Mouse (Mus musculus): ENCODE measurements at regions not wholly inside any gene's neighbourhood (a gene's known extent, or its start where the extent isn't known, plus 50 kb on each side); places are given as distances from the start of the nearest gene placed in this dataset.

DNA sequence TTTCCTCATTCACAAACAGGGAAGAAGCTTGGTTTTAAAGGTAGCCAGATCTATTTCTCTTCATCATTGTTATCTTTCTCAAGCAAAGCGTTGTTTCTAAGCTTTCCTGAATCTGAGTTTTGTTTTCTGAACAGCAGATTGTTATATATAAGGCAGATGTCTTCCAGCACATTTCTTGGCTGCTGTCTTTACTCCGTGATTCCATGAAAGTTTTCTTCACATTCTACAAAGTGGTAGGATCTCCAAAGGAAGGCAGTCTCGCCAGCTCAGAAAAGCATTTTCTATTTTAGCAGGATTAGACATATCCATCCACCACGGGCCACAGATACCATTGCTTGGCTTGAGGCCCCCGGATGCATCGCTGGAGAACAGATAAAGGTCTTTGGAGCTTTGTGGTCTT lies 171.2 kb upstream of the Gdnf start:
- no peaks in the 10 kb centered on the region for H3K36me3 ChIP-seq
- H3K9ac ChIP-seq = no peak overlapping the region
- H3K27me3 ChIP-seq (replicated peaks) = no peaks in the 10 kb centered on the region
- no peaks in the 10 kb centered on the region for H3K9me3 ChIP-seq (replicated peaks)
- H3K4me1 ChIP-seq (replicated peaks) = no peaks in the 10 kb centered on the region
- H3K27ac ChIP-seq (ENCODE audit: poor library complexity, severe bottlenecking) = no peak overlapping the region
- WGBS = 65% methylated on average over 6 of the region's 6 CpGs
- no peak overlapping the region for H3K4me2 ChIP-seq
- ATAC-seq (ENCODE audit: insufficient number of reproducible peaks, low FRiP score) = no peak
- H3K4me3 ChIP-seq = no peak overlapping the region

DNA sequence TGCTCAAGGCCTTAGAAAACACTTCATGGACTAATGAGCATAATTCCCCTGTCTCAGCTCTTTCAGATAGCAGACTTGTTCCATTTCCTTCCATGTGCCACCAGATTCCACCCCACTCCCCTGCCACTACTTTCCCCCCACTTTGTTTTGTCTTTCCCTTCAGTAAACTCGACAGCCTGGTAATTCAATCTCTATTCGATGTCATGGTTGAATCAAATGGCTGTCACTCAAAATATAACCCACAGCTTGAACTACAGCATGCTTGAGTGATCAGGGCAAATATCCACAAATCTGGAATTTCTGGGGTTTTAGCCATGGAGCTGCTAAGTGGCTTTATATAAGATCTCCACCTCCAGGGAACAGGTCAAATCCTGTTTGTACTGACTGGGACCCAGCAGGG lies 168.6 kb upstream of the Gdnf start:
- ATAC-seq (ENCODE audit: insufficient number of reproducible peaks, low FRiP score) = no peak
- H3K4me2 ChIP-seq = no peak overlapping the region
- no peaks in the 10 kb centered on the region for H3K27me3 ChIP-seq (replicated peaks)
- H3K4me3 ChIP-seq = no peak overlapping the region
- H3K36me3 ChIP-seq = no peaks in the 10 kb centered on the region
- WGBS = 70% methylated on average over 2 of the region's 2 CpGs
- H3K9me3 ChIP-seq (replicated peaks) = 0 out of 2 replicates have a peak, but pooled peaks cover 3% of the 10 kb centered on the region
- H3K4me1 ChIP-seq (replicated peaks) = no peaks in the 10 kb centered on the region
- no peak overlapping the region for H3K27ac ChIP-seq (ENCODE audit: poor library complexity, severe bottlenecking)
- no peak overlapping the region for H3K9ac ChIP-seq

- H3K27ac ChIP-seq (ENCODE audit: poor library complexity, severe bottlenecking) = no peak overlapping the region
- H3K4me1 ChIP-seq (replicated peaks) = no peaks in the 10 kb centered on the region
- no peak overlapping the region for H3K4me3 ChIP-seq
- 40% methylated on average over 3 of the region's 3 CpGs for WGBS
- no peak for ATAC-seq (ENCODE audit: insufficient number of reproducible peaks, low FRiP score)
- H3K4me2 ChIP-seq = no peak overlapping the region
- peaks cover 5% of the 10 kb centered on the region; the same call in 1 of the 2 replicates for H3K9me3 ChIP-seq (replicated peaks)
- no peak overlapping the region for H3K9ac ChIP-seq
- no peaks in the 10 kb centered on the region for H3K36me3 ChIP-seq
- H3K27me3 ChIP-seq (replicated peaks) = no peaks in the 10 kb centered on the region
Observed at GRCm38 (mm10) chr15:7650705-7651104, 159.9 kb upstream of the Gdnf start.

GRCm38 (mm10) chr15:7663888-7664287 lies 146.8 kb upstream of the Gdnf start:
- Histone ChIP-seq H3K9ac (no peak overlapping the region), H3K4me1 (replicated peaks) (no peaks in the 10 kb centered on the region), H3K4me2 (no peak overlapping the region), H3K4me3 (no peak overlapping the region), H3K9me3 (replicated peaks) (no peaks in the 10 kb centered on the region), H3K36me3 (no peaks in the 10 kb centered on the region), H3K27me3 (replicated peaks) (no peaks in the 10 kb centered on the region), H3K27ac (ENCODE audit: poor library complexity, severe bottlenecking) (no peak overlapping the region)
- ATAC-seq (ENCODE audit: insufficient number of reproducible peaks, low FRiP score) = no peak
- 69% methylated on average over 2 of the region's 2 CpGs for WGBS

DNA sequence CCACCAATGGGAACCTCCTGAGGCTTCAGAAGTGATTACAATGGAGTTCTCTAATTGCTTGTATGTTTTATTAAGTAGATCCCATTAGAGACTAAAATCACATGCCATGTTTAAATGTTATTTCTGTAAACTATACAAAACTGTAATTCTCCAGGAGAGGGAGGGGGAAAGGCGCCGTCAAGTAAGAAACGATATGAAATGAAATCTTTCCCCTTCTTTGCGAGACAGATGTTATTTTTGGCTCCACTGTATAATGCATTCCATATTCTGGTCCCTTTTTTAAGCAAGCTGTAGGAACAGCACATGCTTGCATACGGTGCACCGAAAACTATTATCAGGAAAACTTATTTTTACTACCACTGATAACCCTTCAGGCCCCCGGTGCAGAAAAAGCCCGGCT lies 141.0 kb upstream of the Gdnf start:
- Histone ChIP-seq H3K27ac (ENCODE audit: poor library complexity, severe bottlenecking) (no peak overlapping the region), H3K36me3 (no peaks in the 10 kb centered on the region), H3K4me2 (no peak overlapping the region), H3K9me3 (replicated peaks) (no peaks in the 10 kb centered on the region), H3K27me3 (replicated peaks) (no peaks in the 10 kb centered on the region), H3K9ac (no peak overlapping the region), H3K4me1 (replicated peaks) (no peaks in the 10 kb centered on the region), H3K4me3 (no peak overlapping the region)
- WGBS = 36% methylated on average over 8 of the region's 8 CpGs
- ATAC-seq (ENCODE audit: insufficient number of reproducible peaks, low FRiP score) = no peak

- H3K4me2 ChIP-seq = no peak overlapping the region
- H3K27me3 ChIP-seq (replicated peaks) = no peaks in the 10 kb centered on the region
- no peak for ATAC-seq (ENCODE audit: insufficient number of reproducible peaks, low FRiP score)
- no peaks in the 10 kb centered on the region for H3K9me3 ChIP-seq (replicated peaks)
- H3K27ac ChIP-seq (ENCODE audit: poor library complexity, severe bottlenecking) = no peak overlapping the region
- no peak overlapping the region for H3K9ac ChIP-seq
- WGBS = 69% methylated on average over 1 of the region's 1 CpGs
- H3K36me3 ChIP-seq = no peaks in the 10 kb centered on the region
- H3K4me1 ChIP-seq (replicated peaks) = no peaks in the 10 kb centered on the region
- H3K4me3 ChIP-seq = no peak overlapping the region
Observed at GRCm38 (mm10) chr15:7676970-7677369, 133.7 kb upstream of the Gdnf start.

DNA sequence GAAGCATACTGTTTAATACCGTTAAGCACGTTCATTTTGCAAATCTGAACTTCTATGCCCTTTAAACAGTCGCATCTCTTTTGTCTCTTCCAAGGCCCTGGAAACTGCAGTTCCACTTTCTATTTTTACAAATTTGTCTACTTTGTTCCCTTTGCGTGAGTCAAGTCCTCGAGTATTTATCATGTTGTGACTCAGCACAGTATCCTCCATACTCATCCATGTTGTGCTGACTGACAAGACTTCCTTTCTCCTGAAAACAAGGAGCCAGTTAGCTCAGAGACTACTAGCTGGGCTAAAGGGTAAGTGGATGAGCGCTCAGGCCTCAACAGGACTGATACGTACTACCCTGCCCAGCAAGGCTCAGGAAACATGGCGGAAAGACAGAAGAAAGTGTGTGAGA lies 131.9 kb upstream of the Gdnf start:
- H3K27me3 ChIP-seq (replicated peaks) = no peaks in the 10 kb centered on the region
- 86% methylated on average over 8 of the region's 8 CpGs for WGBS
- H3K4me1 ChIP-seq (replicated peaks) = peaks cover 6% of the 10 kb centered on the region
- no peak overlapping the region for H3K27ac ChIP-seq (ENCODE audit: poor library complexity, severe bottlenecking)
- ATAC-seq (ENCODE audit: insufficient number of reproducible peaks, low FRiP score) = no peak
- H3K9me3 ChIP-seq (replicated peaks) = no peaks in the 10 kb centered on the region
- no peak overlapping the region for H3K9ac ChIP-seq
- H3K36me3 ChIP-seq = no peaks in the 10 kb centered on the region
- H3K4me3 ChIP-seq = no peak overlapping the region
- H3K4me2 ChIP-seq = no peak overlapping the region

DNA sequence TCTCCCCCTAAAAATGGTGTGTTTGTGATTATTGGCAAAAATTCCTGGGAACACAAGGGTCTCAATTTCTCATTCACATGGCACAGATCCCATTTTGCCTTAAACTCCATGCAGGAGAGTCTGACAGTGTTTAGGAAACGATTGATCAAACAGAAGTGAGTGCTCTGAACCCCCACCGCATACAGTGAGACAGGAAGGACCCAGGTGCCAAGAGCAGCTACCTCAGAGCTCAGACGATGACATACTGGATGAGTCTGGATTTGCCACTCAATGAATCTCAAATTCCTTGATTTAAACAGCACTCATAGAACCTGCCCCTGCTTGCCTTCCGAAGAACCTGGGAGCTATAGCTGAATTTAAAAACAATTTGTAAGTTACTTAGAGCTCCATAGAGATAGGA lies 129.6 kb upstream of the Gdnf start:
- Histone ChIP-seq H3K9me3 (replicated peaks) (no peaks in the 10 kb centered on the region), H3K27ac (ENCODE audit: poor library complexity, severe bottlenecking) (no peak overlapping the region), H3K4me1 (replicated peaks) (peaks cover 6% of the 10 kb centered on the region), H3K27me3 (replicated peaks) (no peaks in the 10 kb centered on the region), H3K9ac (no peak overlapping the region), H3K36me3 (no peaks in the 10 kb centered on the region), H3K4me2 (no peak overlapping the region), H3K4me3 (no peak overlapping the region)
- 76% methylated on average over 4 of the region's 4 CpGs for WGBS
- no peak for ATAC-seq (ENCODE audit: insufficient number of reproducible peaks, low FRiP score)

GRCm38 (mm10) chr15:7683235-7683974 lies 127.2 kb upstream of the Gdnf start:
- Histone ChIP-seq H3K4me3 (no peak overlapping the region), H3K4me2 (no peak overlapping the region), H3K27ac (ENCODE audit: poor library complexity, severe bottlenecking) (no peak overlapping the region), H3K36me3 (no peaks in the 10 kb centered on the region), H3K4me1 (replicated peaks) (peaks cover 6% of the 10 kb centered on the region), H3K27me3 (replicated peaks) (no peaks in the 10 kb centered on the region), H3K9me3 (replicated peaks) (no peaks in the 10 kb centered on the region), H3K9ac (no peak overlapping the region)
- ATAC-seq (ENCODE audit: insufficient number of reproducible peaks, low FRiP score) = no peak
- 41% methylated on average over 8 of the region's 8 CpGs for WGBS

- 56% methylated on average over 1 of the region's 1 CpGs for WGBS
- no peak overlapping the region for H3K27ac ChIP-seq (ENCODE audit: poor library complexity, severe bottlenecking)
- no peak overlapping the region for H3K9ac ChIP-seq
- ATAC-seq (ENCODE audit: insufficient number of reproducible peaks, low FRiP score) = no peak
- H3K9me3 ChIP-seq (replicated peaks) = no peaks in the 10 kb centered on the region
- H3K27me3 ChIP-seq (replicated peaks) = no peaks in the 10 kb centered on the region
- no peaks in the 10 kb centered on the region for H3K4me1 ChIP-seq (replicated peaks)
- no peaks in the 10 kb centered on the region for H3K36me3 ChIP-seq
- H3K4me3 ChIP-seq = no peak overlapping the region
- H3K4me2 ChIP-seq = no peak overlapping the region
Observed at GRCm38 (mm10) chr15:7691251-7691650, 119.4 kb upstream of the Gdnf start.

DNA sequence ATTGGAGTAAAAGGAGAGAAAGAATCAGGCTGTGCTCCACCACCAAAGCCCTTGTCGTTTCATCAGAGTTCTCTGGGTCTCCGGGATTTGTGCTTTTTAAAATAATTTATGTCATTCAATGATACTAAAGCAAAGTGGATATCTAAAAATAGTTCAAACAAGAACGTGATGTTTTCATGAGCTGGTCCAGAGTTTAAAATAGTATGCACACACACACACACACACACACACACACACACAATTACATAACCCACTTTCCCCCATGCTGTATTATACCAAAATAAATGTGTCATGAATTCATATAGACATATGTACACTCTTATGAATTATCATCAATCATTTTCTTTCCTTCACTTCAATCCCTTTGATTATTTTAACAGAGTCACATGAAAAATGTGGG lies 118.5 kb upstream of the Gdnf start:
- 58% methylated on average over 3 of the region's 3 CpGs for WGBS
- H3K4me3 ChIP-seq = no peak overlapping the region
- H3K4me1 ChIP-seq (replicated peaks) = no peaks in the 10 kb centered on the region
- ATAC-seq (ENCODE audit: insufficient number of reproducible peaks, low FRiP score) = no peak
- H3K9ac ChIP-seq = no peak overlapping the region
- no peaks in the 10 kb centered on the region for H3K36me3 ChIP-seq
- no peak overlapping the region for H3K27ac ChIP-seq (ENCODE audit: poor library complexity, severe bottlenecking)
- no peak overlapping the region for H3K4me2 ChIP-seq
- H3K27me3 ChIP-seq (replicated peaks) = no peaks in the 10 kb centered on the region
- no peaks in the 10 kb centered on the region for H3K9me3 ChIP-seq (replicated peaks)

- H3K36me3 ChIP-seq = no peaks in the 10 kb centered on the region
- H3K4me2 ChIP-seq = no peak overlapping the region
- H3K4me3 ChIP-seq = no peak overlapping the region
- H3K4me1 ChIP-seq (replicated peaks) = no peaks in the 10 kb centered on the region
- H3K27ac ChIP-seq (ENCODE audit: poor library complexity, severe bottlenecking) = no peak overlapping the region
- WGBS = 82% methylated on average over 5 of the region's 5 CpGs
- H3K9me3 ChIP-seq (replicated peaks) = no peaks in the 10 kb centered on the region
- no peak overlapping the region for H3K9ac ChIP-seq
- no peaks in the 10 kb centered on the region for H3K27me3 ChIP-seq (replicated peaks)
- ATAC-seq (ENCODE audit: insufficient number of reproducible peaks, low FRiP score) = no peak
Observed at GRCm38 (mm10) chr15:7694037-7694436, 116.6 kb upstream of the Gdnf start.
